Mouse (Mus musculus) kidney, postnatal 36 days (tissue): Measurements from ENCODE around the gene Ndufs5.

Experiments used
- DNase-seq, 2 experiments: peaks; one replicate each; pipeline ENCODE4 v3.0.0; 2021 to 2022; ENCODE audit warnings: mixed read lengths in 2 of 2

The Ndufs5 gene

GRCm38 (mm10) chr4:123687025-123687781 lies 30.8 kb downstream of the Ndufs5 start:
- DNase-seq = peak; percentile 77 to 79

GRCm38 (mm10) chr4:123686368-123687024 lies 31.5 kb downstream of the Ndufs5 start:
- peak in 1 of 2 experiments; percentile 46 for DNase-seq

GRCm38 (mm10) chr4:123685506-123686242 lies 32.3 kb downstream of the Ndufs5 start:
- no peak for DNase-seq

- DNase-seq = no peak
Observed at GRCm38 (mm10) chr4:123685046-123685445, 33.0 kb downstream of the Ndufs5 start.

GRCm38 (mm10) chr4:123684260-123684659 lies 33.7 kb downstream of the Ndufs5 start, which contains the start of gene Macf1:
Gene Macf1, minus strand, starts transcription at chr4:123684360.
- no peak for DNase-seq

- DNase-seq = no peak
Observed at GRCm38 (mm10) chr4:123682291-123682690, 35.7 kb downstream of the Ndufs5 start.

GRCm38 (mm10) chr4:123680962-123681361 lies 37.0 kb downstream of the Ndufs5 start:
- no peak for DNase-seq

GRCm38 (mm10) chr4:123677060-123677804 lies 40.8 kb downstream of the Ndufs5 start:
- DNase-seq = peak; percentile 30 to 45

GRCm38 (mm10) chr4:123670598-123670997 lies 47.4 kb downstream of the Ndufs5 start:
- no peak for DNase-seq

- DNase-seq = no peak
Observed at GRCm38 (mm10) chr4:123669696-123670095, 48.3 kb downstream of the Ndufs5 start.

- peak; percentile 81 to 88 for DNase-seq
Observed at GRCm38 (mm10) chr4:123667260-123667867, 50.6 kb downstream of the Ndufs5 start.

GRCm38 (mm10) chr4:123666517-123666916 lies 51.5 kb downstream of the Ndufs5 start:
- no peak for DNase-seq

- DNase-seq = no peak
Observed at GRCm38 (mm10) chr4:123665681-123666278, 52.2 kb downstream of the Ndufs5 start.

- DNase-seq = peak; percentile 15 to 59
Observed at GRCm38 (mm10) chr4:123664951-123665661, 52.9 kb downstream of the Ndufs5 start.

GRCm38 (mm10) chr4:123664021-123664950 lies 53.7 kb downstream of the Ndufs5 start:
- peak; percentile 81 to 90 for DNase-seq

GRCm38 (mm10) chr4:123663688-123663965 lies 54.4 kb downstream of the Ndufs5 start:
- DNase-seq = peak; percentile 77

GRCm38 (mm10) chr4:123662914-123663687 lies 54.9 kb downstream of the Ndufs5 start:
- DNase-seq = peak; percentile 64 to 66
